Mouse (Mus musculus) MEL (cell line): ENCODE results near the gene Epc2. TPM values are rescaled to one million over a fixed set of nuclear protein-coding genes. Genes with fewer than 3 reads are reported as not detected.

Source experiments
- DNase-seq: peaks from one replicate; pipeline ENCODE4 v3.0.0; 2011; ENCODE audit warnings: low read depth, low spot score
- H3K27ac ChIP-seq: 2 replicates; pipeline ENCODE4 v1.5.1; 2012; ENCODE audit warnings: low read depth, mild to moderate bottlenecking, control low read depth, low read length, moderate library complexity; ENCODE audit not compliant: control insufficient read depth
- H3K27me3 ChIP-seq, 2 experiments: fragments of 150-350 bp in 1 of 2; sonication (generic) in 1 of 2; 2 replicates each; pipeline ENCODE4 v1.6.1; 2012; ENCODE audit warnings: low read length in 2 of 2, mild to moderate bottlenecking in 2 of 2, improper control_type of control experiment in 1 of 2, moderate library complexity in 1 of 2; ENCODE audit not compliant: insufficient read depth in 2 of 2, control insufficient read depth in 1 of 2
- H3K36me3 ChIP-seq, 2 experiments: 2 replicates each; pipeline ENCODE4 v1.6.1; 2012 to 2014; ENCODE audit warnings: low read length in 2 of 2, improper control_type of control experiment in 1 of 2, inconsistent platforms in 1 of 2, mild to moderate bottlenecking in 1 of 2; ENCODE audit not compliant: insufficient read depth in 2 of 2, control insufficient read depth in 1 of 2
- H3K4me1 ChIP-seq, 2 experiments: fragments of 150-350 bp in 1 of 2; sonication (generic) in 1 of 2; 2 replicates each; pipeline ENCODE4 v1.6.1; 2012; ENCODE audit warnings: low read length in 2 of 2, improper control_type of control experiment in 1 of 2, mild to moderate bottlenecking in 1 of 2; ENCODE audit not compliant: insufficient read depth in 2 of 2, control insufficient read depth in 1 of 2
- H3K4me3 ChIP-seq, 2 experiments: fragments of 150-350 bp in 1 of 2; sonication (generic) in 1 of 2; 2 replicates each; pipeline ENCODE4 v1.5.1; 2012; ENCODE audit warnings: low read depth in 2 of 2, low read length in 2 of 2, mild to moderate bottlenecking in 2 of 2, moderate library complexity in 2 of 2, control low read depth in 1 of 2, improper control_type of control experiment in 1 of 2; ENCODE audit not compliant: control insufficient read depth in 1 of 2, insufficient read depth in 1 of 2
- H3K79me2 ChIP-seq: 2 replicates; pipeline ENCODE4 v1.6.1; 2012; ENCODE audit warnings: mild to moderate bottlenecking, low read length, moderate library complexity; ENCODE audit not compliant: control insufficient read depth, poor library complexity, insufficient read depth
- H3K9ac ChIP-seq: 2 replicates; pipeline ENCODE4 v1.6.1; 2012; ENCODE audit warnings: low read depth, mild to moderate bottlenecking, control low read depth, low read length, moderate library complexity; ENCODE audit not compliant: control insufficient read depth, poor library complexity, severe bottlenecking
- H3K9me3 ChIP-seq: fragments of 150-350 bp; sonication (generic); replicated peaks from 2 replicates; pipeline ENCODE4 v1.6.1; 2012; ENCODE audit warnings: mild to moderate bottlenecking, low read length, improper control_type of control experiment, moderate library complexity; ENCODE audit not compliant: insufficient read depth
- CHD2 ChIP-seq: IDR thresholded peaks from 2 replicates; pipeline ENCODE4 v1.6.1; 2011; ENCODE audit warnings: low read length, improper control_type of control experiment
- CTCF ChIP-seq, 3 experiments: IDR thresholded peaks in 2 of 3; conservative IDR thresholded peaks in 1 of 3; 2 replicates each; pipeline ENCODE4 v1.5.1; 2011 to 2012; ENCODE audit warnings: low read length in 3 of 3, low read depth in 2 of 3, mild to moderate bottlenecking in 2 of 3, improper control_type of control experiment in 1 of 3, inconsistent platforms in 1 of 3, mixed read lengths in 1 of 3, moderate library complexity in 1 of 3; ENCODE audit not compliant: control insufficient read depth in 1 of 3, insufficient read depth in 1 of 3, poor library complexity in 1 of 3, severe bottlenecking in 1 of 3
- E2F4 ChIP-seq: IDR thresholded peaks from 2 replicates; pipeline ENCODE4 v1.6.1; 2011; ENCODE audit warnings: low read depth, low read length, improper control_type of control experiment, borderline replicate concordance
- EP300 ChIP-seq, 2 experiments: IDR thresholded peaks; 2 replicates each; pipeline ENCODE4 v1.6.1; 2011; ENCODE audit warnings: improper control_type of control experiment in 2 of 2, low read length in 2 of 2, low read depth in 1 of 2, mild to moderate bottlenecking in 1 of 2
- ETS1 ChIP-seq: IDR thresholded peaks from 2 replicates; pipeline ENCODE4 v1.6.1; 2012; ENCODE audit warnings: low read depth, mild to moderate bottlenecking, inconsistent platforms, low read length, improper control_type of control experiment, moderate library complexity
- GABPA ChIP-seq: IDR thresholded peaks from 2 replicates; pipeline ENCODE4 v1.6.1; 2012; ENCODE audit warnings: low read depth, mild to moderate bottlenecking, inconsistent platforms, low read length, improper control_type of control experiment, moderate library complexity
- GATA1 ChIP-seq: IDR thresholded peaks from 2 replicates; pipeline ENCODE4 v1.6.1; 2011; ENCODE audit warnings: low read depth, low read length, improper control_type of control experiment
- HCFC1 ChIP-seq: IDR thresholded peaks from 2 replicates; pipeline ENCODE4 v1.6.1; 2012; ENCODE audit warnings: low read depth, mild to moderate bottlenecking, inconsistent platforms, low read length, improper control_type of control experiment, moderate library complexity
- MAX ChIP-seq: IDR thresholded peaks from 2 replicates; pipeline ENCODE4 v1.6.1; 2011; ENCODE audit warnings: low read length, improper control_type of control experiment
- MAZ ChIP-seq: IDR thresholded peaks from 2 replicates; pipeline ENCODE4 v1.6.1; 2012; ENCODE audit warnings: low read depth, mild to moderate bottlenecking, inconsistent platforms, low read length, improper control_type of control experiment
- MEF2A ChIP-seq: IDR thresholded peaks from 2 replicates; pipeline ENCODE4 v1.6.1; 2014; ENCODE audit warnings: low read depth, mild to moderate bottlenecking, inconsistent platforms, low read length, improper control_type of control experiment; ENCODE audit not compliant: poor library complexity, insufficient replicate concordance, severe bottlenecking; ENCODE audit errors: extremely low read depth
- MXI1 ChIP-seq: IDR thresholded peaks from 2 replicates; pipeline ENCODE4 v1.6.1; 2011; ENCODE audit warnings: mild to moderate bottlenecking, low read depth, low read length, improper control_type of control experiment
- MYB ChIP-seq: IDR thresholded peaks from 2 replicates; pipeline ENCODE4 v1.6.1; 2011; ENCODE audit warnings: mild to moderate bottlenecking, low read depth, low read length, improper control_type of control experiment
- MYC ChIP-seq: IDR thresholded peaks from 2 replicates; pipeline ENCODE4 v1.6.1; 2011; ENCODE audit warnings: low read depth, mild to moderate bottlenecking, low read length, improper control_type of control experiment, moderate library complexity
- NRF1 ChIP-seq: IDR thresholded peaks from 2 replicates; pipeline ENCODE4 v1.6.1; 2014; ENCODE audit warnings: low read depth, mild to moderate bottlenecking, inconsistent platforms, low read length, improper control_type of control experiment, moderate library complexity; ENCODE audit not compliant: poor library complexity, insufficient read depth, severe bottlenecking
- POLR2A ChIP-seq, 2 experiments: IDR thresholded peaks; 2 replicates each; pipeline ENCODE4 v1.6.1; 2011 to 2012; ENCODE audit warnings: low read length in 2 of 2, mild to moderate bottlenecking in 2 of 2, control low read depth in 1 of 2, improper control_type of control experiment in 1 of 2, low read depth in 1 of 2, moderate library complexity in 1 of 2; ENCODE audit not compliant: control insufficient read depth in 1 of 2, insufficient read depth in 1 of 2, poor library complexity in 1 of 2
- POLR2AphosphoS2 ChIP-seq: IDR thresholded peaks from 2 replicates; pipeline ENCODE4 v1.6.1; 2011; ENCODE audit warnings: low read length, improper control_type of control experiment
- POLR2AphosphoS5 ChIP-seq: IDR thresholded peaks from 2 replicates; pipeline ENCODE4 v1.6.1; 2012; ENCODE audit warnings: low read depth, borderline replicate concordance, mild to moderate bottlenecking, inconsistent platforms, low read length, moderate library complexity, mixed read lengths
- RAD21 ChIP-seq: IDR thresholded peaks from 2 replicates; pipeline ENCODE4 v1.6.1; 2011; ENCODE audit warnings: mild to moderate bottlenecking, low read depth, low read length, improper control_type of control experiment
- RCOR1 ChIP-seq: IDR thresholded peaks from 2 replicates; pipeline ENCODE4 v1.6.1; 2012; ENCODE audit warnings: low read depth, mild to moderate bottlenecking, inconsistent platforms, low read length, improper control_type of control experiment
- SIN3A ChIP-seq: IDR thresholded peaks from 2 replicates; pipeline ENCODE4 v1.6.1; 2012; ENCODE audit warnings: low read length, improper control_type of control experiment, inconsistent platforms
- TAL1 ChIP-seq: IDR thresholded peaks from 2 replicates; pipeline ENCODE4 v1.6.1; 2012; ENCODE audit warnings: mild to moderate bottlenecking, inconsistent platforms, low read length, moderate library complexity, mixed read lengths
- TBP ChIP-seq: IDR thresholded peaks from 2 replicates; pipeline ENCODE4 v1.8.0; 2011; ENCODE audit warnings: low read depth, low read length, improper control_type of control experiment
- TCF12 ChIP-seq: IDR thresholded peaks from 2 replicates; pipeline ENCODE4 v1.6.1; 2014; ENCODE audit warnings: low read depth, mild to moderate bottlenecking, inconsistent platforms, low read length, improper control_type of control experiment, moderate library complexity
- USF1 ChIP-seq: IDR thresholded peaks from 2 replicates; pipeline ENCODE4 v1.6.1; 2014; ENCODE audit warnings: low read depth, mild to moderate bottlenecking, inconsistent platforms, low read length, improper control_type of control experiment, moderate library complexity
- USF2 ChIP-seq, 2 experiments: IDR thresholded peaks; 2 replicates each; pipeline ENCODE4 v1.6.1; 2011 to 2012; ENCODE audit warnings: improper control_type of control experiment in 2 of 2, low read length in 2 of 2, borderline replicate concordance in 1 of 2, inconsistent platforms in 1 of 2, low read depth in 1 of 2, mild to moderate bottlenecking in 1 of 2; ENCODE audit not compliant: insufficient read depth in 1 of 2
- ZC3H11A ChIP-seq: IDR thresholded peaks from 2 replicates; pipeline ENCODE4 v1.6.1; 2012; ENCODE audit warnings: low read depth, mild to moderate bottlenecking, inconsistent platforms, low read length, improper control_type of control experiment
- ZKSCAN1 ChIP-seq: IDR thresholded peaks from 2 replicates; pipeline ENCODE4 v1.6.1; 2012; ENCODE audit warnings: low read depth, mild to moderate bottlenecking, inconsistent platforms, low read length, improper control_type of control experiment, moderate library complexity
- ZMIZ1 ChIP-seq: IDR thresholded peaks from 2 replicates; pipeline ENCODE4 v1.6.1; 2012; ENCODE audit warnings: low read depth, mild to moderate bottlenecking, inconsistent platforms, low read length, improper control_type of control experiment, moderate library complexity
- ZNF384 ChIP-seq: IDR thresholded peaks from 2 replicates; pipeline ENCODE4 v1.6.1; 2012; ENCODE audit warnings: low read depth, mild to moderate bottlenecking, inconsistent platforms, low read length, improper control_type of control experiment
- polyA plus RNA-seq, 2 experiments: library from polyadenylated mRNA; stranded (reverse) in 1 of 2; unstranded in 1 of 2; fragments of >175 nt in 1 of 2; fragments of >200 nt in 1 of 2; gene quantifications; 2 replicates each; pipeline versions ENCODE4 v1.2.1 to v1.2.4; 2012; ENCODE audit warnings: low replicate concordance in 2 of 2, low read depth in 1 of 2; ENCODE audit not compliant: insufficient read length in 2 of 2, insufficient read depth in 1 of 2, missing spikeins in 1 of 2
- total RNA-seq: library from RNA; depleted of rRNA; stranded (reverse); fragments of 300-350 nt; gene quantifications from 2 replicates; pipeline ENCODE4 v1.2.3, GENCODE M21; 2012

The Epc2 gene
- total and polyA plus RNA-seq, 3 experiments = 14.3 to 15.4 TPM; not detected in 1

GRCm38 (mm10) chr2:49412576-49412975 is 38.7 kb upstream of the Epc2 start:
- Histone ChIP-seq H3K79me2 (no peaks in the 10 kb centered on the region), H3K36me3 (peaks cover 0 to 18% of the 10 kb centered on the region in 2 experiments; a peak in 2 of 4 replicates), H3K27me3 (no peaks in the 10 kb centered on the region), H3K4me1 (peaks cover 15 to 20% of the 10 kb centered on the region in 2 experiments), H3K4me3 (no peak overlapping the region)
- DNase-seq = no peak
- TF ChIP-seq MEF2A = no peak
- TF ChIP-seq TBP = no peak
- TF ChIP-seq MYB = no peak
- TF ChIP-seq CTCF (IDR thresholded peaks at IDR 0.05 in 2 of 3, conservative IDR thresholded peaks at IDR 0.05 in 1 of 3; ENCODE audit: control insufficient read depth in 1 of 3, insufficient read depth in 1 of 3, low read depth in 2 of 3, low read length in 3 of 3, poor library complexity in 1 of 3, severe bottlenecking in 1 of 3) = no peak
- TF ChIP-seq TAL1 = no peak
- TF ChIP-seq ZKSCAN1 = no peak
- TF ChIP-seq ZMIZ1 = no peak
- no peak for TF ChIP-seq ETS1
- TF ChIP-seq SIN3A = no peak
- TF ChIP-seq GABPA = no peak
- TF ChIP-seq HCFC1 = no peak
- no peak for TF ChIP-seq MAZ
- TF ChIP-seq NRF1 = no peak
- TF ChIP-seq E2F4 = no peak
- TF ChIP-seq EP300 (IDR thresholded peaks at IDR 0.05; ENCODE audit: low read depth in 1 of 2, low read length in 2 of 2) = no peak
- TF ChIP-seq, all 39 proteins: peak for 0
- Histone ChIP-seq H3K27ac (no peak overlapping the region), H3K9me3 (no peaks in the 10 kb centered on the region), H3K9ac (no peak overlapping the region)

- Histone ChIP-seq H3K27me3 (no peaks in the 10 kb centered on the region), H3K9me3 (no peaks in the 10 kb centered on the region), H3K36me3 (peaks cover 0 to 19% of the 10 kb centered on the region in 2 experiments; a peak in 2 of 4 replicates), H3K4me3 (no peak overlapping the region), H3K4me1 (peaks cover 16 to 22% of the 10 kb centered on the region in 2 experiments), H3K27ac (peak overlapping the region; percentile 98), H3K9ac (no peak overlapping the region; the same call in 1 of the 2 replicates), H3K79me2 (no peaks in the 10 kb centered on the region)
- DNase-seq = peak; percentile 67
- TF ChIP-seq EP300 (IDR thresholded peaks at IDR 0.05; ENCODE audit: low read depth in 1 of 2, low read length in 2 of 2) (peak; percentile 88 to 93), HCFC1 (0 out of 2 replicates have a peak, but pooled peaks have one; percentile 26), USF2 (IDR thresholded peaks at IDR 0.05; ENCODE audit: borderline replicate concordance in 1 of 2, insufficient read depth in 1 of 2, low read depth in 1 of 2, low read length in 2 of 2) (no peak), MYC (no peak), POLR2AphosphoS2 (peak; percentile 48; the same call in 1 of the 2 replicates), ETS1 (peak; percentile 92), ZNF384 (no peak), ZC3H11A (no peak), TBP (no peak), MXI1 (no peak), TCF12 (peak; percentile 63), USF1 (no peak), CTCF (IDR thresholded peaks at IDR 0.05 in 2 of 3, conservative IDR thresholded peaks at IDR 0.05 in 1 of 3; ENCODE audit: control insufficient read depth in 1 of 3, insufficient read depth in 1 of 3, low read depth in 2 of 3, low read length in 3 of 3, poor library complexity in 1 of 3, severe bottlenecking in 1 of 3) (no peak), MYB (peak; percentile 77), RAD21 (no peak), MAX (no peak), GATA1 (peak; percentile 93), POLR2A (IDR thresholded peaks at IDR 0.05; ENCODE audit: control insufficient read depth in 1 of 2, insufficient read depth in 1 of 2, low read depth in 1 of 2, low read length in 2 of 2, poor library complexity in 1 of 2) (no peak), RCOR1 (0 out of 2 replicates have a peak, but pooled peaks have one; percentile 50), MAZ (peak; percentile 53; the same call in 1 of the 2 replicates), POLR2AphosphoS5 (no peak), CHD2 (no peak)
Observed at GRCm38 (mm10) chr2:49415868-49416267, 35.4 kb upstream of the Epc2 start.
